Mouse (Mus musculus) limb, embryonic 11.5 days (tissue): ENCODE results near the gene Bcor. TPM values are rescaled to one million over a fixed set of nuclear protein-coding genes. Genes with fewer than 3 reads are reported as not detected.
A peak's percentile ranks its signal among the peaks of the same experiment; 100 is the strongest.

Source experiments
- ATAC-seq: fragments of 200-750 bp; cut with Nextera tagmentation; 2 replicates; pipeline ENCODE4 v1.8.0; 2017; ENCODE audit warnings: low read depth; ENCODE audit not compliant: insufficient number of reproducible peaks, low FRiP score, low TSS enrichment
- DNase-seq: peaks from one replicate; pipeline ENCODE4 v3.0.0-alpha.2; 2015; ENCODE audit warnings: low spot score
- H3K27ac ChIP-seq: fragments of 300-500 bp; sonication (generic); replicated peaks from 2 replicates; pipeline ENCODE4 v1.5.1; 2014; ENCODE audit warnings: low read depth, mild to moderate bottlenecking, low read length
- H3K27me3 ChIP-seq: fragments of 300-500 bp; sonication (generic); 2 replicates; pipeline ENCODE4 v1.6.1; 2014; ENCODE audit warnings: mild to moderate bottlenecking, low read length, mixed read lengths; ENCODE audit not compliant: control insufficient read depth, insufficient read depth
- H3K36me3 ChIP-seq: fragments of 300-500 bp; sonication (generic); 2 replicates; pipeline ENCODE4 v1.6.1; 2014; ENCODE audit warnings: mild to moderate bottlenecking, low read length, moderate library complexity, mixed read lengths; ENCODE audit not compliant: control insufficient read depth, insufficient read depth
- H3K4me1 ChIP-seq: fragments of 300-500 bp; sonication (generic); 2 replicates; pipeline ENCODE4 v1.6.1; 2014; ENCODE audit warnings: low read length, mixed read lengths; ENCODE audit not compliant: control insufficient read depth, insufficient read depth
- H3K4me2 ChIP-seq: fragments of 300-500 bp; sonication (generic); 2 replicates; pipeline ENCODE4 v1.6.1; 2014; ENCODE audit warnings: low read depth, mild to moderate bottlenecking, moderate library complexity; ENCODE audit not compliant: severe bottlenecking
- H3K4me3 ChIP-seq: fragments of 300-500 bp; sonication (generic); 2 replicates; pipeline ENCODE4 v1.5.1; 2014; ENCODE audit warnings: low read depth, low read length
- H3K9ac ChIP-seq: fragments of 300-500 bp; sonication (generic); 2 replicates; pipeline ENCODE4 v1.6.1; 2014; ENCODE audit warnings: mild to moderate bottlenecking, low read length
- H3K9me3 ChIP-seq: fragments of 300-500 bp; sonication (generic); 2 replicates; pipeline ENCODE4 v1.6.1; 2016; ENCODE audit warnings: low read length; ENCODE audit not compliant: control insufficient read depth
- WGBS: fragments of 180-500 bp; shearing (Covaris S2); extraction: QIAGEN DNeasy Blood & Tissue Kit; methylation state at CpG from one replicate; pipeline ENCODE4 v1.1.7; 2014; 5-methylcytosine and 5-hydroxymethylcytosine counted together
- polyA plus RNA-seq: library from polyadenylated mRNA; unstranded; fragments of >200 nt; fragmentation: Nextera tagmentation; extraction: Ambion mirVana; gene quantifications from 2 replicates; pipeline ENCODE4 v1.2.1, GENCODE M21; 2014

Bcor gene
- polyA plus RNA-seq, 1 experiment from 2014 or later, result 26.6 TPM

- Histone ChIP-seq H3K9ac (peak overlapping the region; percentile 22), H3K4me1 (peaks cover 24% of the 10 kb centered on the region), H3K27ac (no peak overlapping the region), H3K4me2 (peak overlapping the region; percentile 86), H3K27me3 (peaks cover 72% of the 10 kb centered on the region), H3K9me3 (no peaks in the 10 kb centered on the region), H3K4me3 (peak overlapping the region; percentile 61), H3K36me3 (no peaks in the 10 kb centered on the region)
- WGBS, result under 1% methylated on average over 22 of the region's 22 CpGs
- DNase-seq, result no peak
- ATAC-seq, result no peak
Observed at GRCm38 (mm10) chrX:12077601-12077980, 82.6 kb downstream of the Bcor start.

GRCm38 (mm10) chrX:12076763-12077600 is 83.2 kb downstream of the Bcor start:
- Histone ChIP-seq H3K4me2 (peak overlapping the region; percentile 86), H3K4me3 (peak overlapping the region; percentile 61), H3K4me1 (peaks cover 29% of the 10 kb centered on the region), H3K9ac (peak overlapping the region; percentile 22), H3K27ac (no peak overlapping the region), H3K27me3 (peaks cover 74% of the 10 kb centered on the region), H3K36me3 (no peaks in the 10 kb centered on the region), H3K9me3 (no peaks in the 10 kb centered on the region)
- DNase-seq, result no peak
- WGBS, result 1% methylated on average over 51 of the region's 58 CpGs
- ATAC-seq, result 0 out of 2 replicates have a peak, but pooled peaks have one; percentile 13

- Histone ChIP-seq H3K9ac (no peak overlapping the region), H3K27me3 (peaks cover 57% of the 10 kb centered on the region), H3K4me1 (peaks cover 59% of the 10 kb centered on the region), H3K9me3 (no peaks in the 10 kb centered on the region), H3K4me3 (no peak overlapping the region), H3K36me3 (no peaks in the 10 kb centered on the region), H3K4me2 (no peak overlapping the region), H3K27ac (no peak overlapping the region)
- 23% methylated on average over 6 of the region's 6 CpGs for WGBS
- DNase-seq, result no peak
- no peak for ATAC-seq
Observed at GRCm38 (mm10) chrX:12072721-12073120, 87.4 kb downstream of the Bcor start.

GRCm38 (mm10) chrX:12068978-12069724 is 91.0 kb downstream of the Bcor start:
- H3K4me1 ChIP-seq, result peaks cover 69% of the 10 kb centered on the region
- peak overlapping the region; percentile 17; the same call in 1 of the 2 replicates for H3K4me2 ChIP-seq
- ATAC-seq (peak; percentile 70; the same call in 1 of the 2 replicates), DNase-seq (no peak)
- H3K9ac ChIP-seq, result no peak overlapping the region
- H3K36me3 ChIP-seq, result no peaks in the 10 kb centered on the region
- H3K4me3 ChIP-seq, result no peak overlapping the region
- no peaks in the 10 kb centered on the region for H3K9me3 ChIP-seq
- peaks cover 54% of the 10 kb centered on the region for H3K27me3 ChIP-seq
- no peak overlapping the region for H3K27ac ChIP-seq
- 3% methylated on average over 26 of the region's 26 CpGs for WGBS

GRCm38 (mm10) chrX:12067851-12068510 is 92.2 kb downstream of the Bcor start:
- no peak overlapping the region for H3K27ac ChIP-seq
- 0 out of 2 replicates have a peak overlapping the region, but pooled peaks have one; percentile 2 for H3K4me2 ChIP-seq
- DNase-seq (no peak), ATAC-seq (no peak)
- no peak overlapping the region for H3K4me3 ChIP-seq
- H3K27me3 ChIP-seq, result peaks cover 57% of the 10 kb centered on the region
- no peaks in the 10 kb centered on the region for H3K36me3 ChIP-seq
- no peak overlapping the region for H3K9ac ChIP-seq
- WGBS, result 7% methylated on average over 18 of the region's 18 CpGs
- H3K9me3 ChIP-seq, result no peaks in the 10 kb centered on the region
- peaks cover 70% of the 10 kb centered on the region for H3K4me1 ChIP-seq

- no peak for ATAC-seq
- Histone ChIP-seq H3K27me3 (peaks cover 57% of the 10 kb centered on the region), H3K27ac (no peak overlapping the region)
Observed at GRCm38 (mm10) chrX:12067031-12067430, 93.1 kb downstream of the Bcor start.

GRCm38 (mm10) chrX:12065782-12066181 is 94.4 kb downstream of the Bcor start:
- Histone ChIP-seq H3K4me3 (no peak overlapping the region), H3K9ac (no peak overlapping the region), H3K4me2 (no peak overlapping the region), H3K9me3 (no peaks in the 10 kb centered on the region), H3K27me3 (peaks cover 57% of the 10 kb centered on the region), H3K4me1 (peaks cover 61% of the 10 kb centered on the region), H3K36me3 (no peaks in the 10 kb centered on the region), H3K27ac (no peak overlapping the region)
- DNase-seq, result no peak
- 46% methylated on average over 9 of the region's 9 CpGs for WGBS
- no peak for ATAC-seq

More at GRCm38 (mm10) chrX:12067031-12067430, 93.1 kb downstream of the Bcor start:
- Histone ChIP-seq H3K4me3 (no peak overlapping the region), H3K9me3 (no peaks in the 10 kb centered on the region), H3K4me1 (peaks cover 69% of the 10 kb centered on the region), H3K4me2 (no peak overlapping the region), H3K36me3 (no peaks in the 10 kb centered on the region), H3K9ac (no peak overlapping the region)
- DNase-seq, result no peak
- WGBS, result 6% methylated on average over 6 of the region's 6 CpGs

- Histone ChIP-seq H3K9me3 (no peaks in the 10 kb centered on the region), H3K36me3 (no peaks in the 10 kb centered on the region), H3K4me2 (0 out of 2 replicates have a peak overlapping the region, but pooled peaks have one; percentile 24), H3K27ac (0 out of 2 replicates have a peak overlapping the region, but pooled peaks have one; percentile 30), H3K4me1 (peaks cover 36% of the 10 kb centered on the region), H3K27me3 (peaks cover 40% of the 10 kb centered on the region), H3K4me3 (no peak overlapping the region), H3K9ac (no peak overlapping the region)
- no peak for DNase-seq
- no peak for ATAC-seq
- 21% methylated on average over 6 of the region's 6 CpGs for WGBS
Observed at GRCm38 (mm10) chrX:12062932-12063260, 97.3 kb downstream of the Bcor start.
